24 mouse cellular contexts compared by ENCODE assay signal in the genomic region with DNA sequence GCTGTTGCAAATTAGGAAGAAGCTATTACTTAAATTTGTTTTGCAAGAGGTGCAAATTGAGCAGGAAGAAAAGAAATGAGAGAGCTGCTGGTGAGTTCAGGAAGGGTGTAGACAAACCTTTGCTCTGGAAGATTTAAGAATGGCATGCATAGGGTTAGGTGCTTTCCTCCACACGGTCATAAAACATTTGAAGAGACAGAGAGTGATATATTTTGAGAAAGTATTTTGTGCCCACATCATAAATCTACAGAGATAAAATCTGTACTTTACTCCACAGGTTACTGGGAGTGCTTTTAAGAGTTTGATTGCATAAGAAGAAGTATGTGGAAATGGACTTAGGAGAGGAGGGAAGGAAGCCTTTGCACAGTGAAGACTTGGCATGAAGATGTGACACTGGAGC.
"Had no signal": no experiment of that assay in that cellular context is flagged by ENCODE, and none has a peak within 500 bp of the region (broad histone marks: within the 10 kb centered on the region; RNA-seq: fewer than 3 reads in every experiment).

No protein-coding gene starts in this region.

- H3K36me3 ChIP-seq: liver, embryonic 15.5 days; lung, embryonic 15.5 days; midbrain, embryonic 13.5 days; midbrain, embryonic 15.5 days; neural tube, embryonic 13.5 days; neural tube, embryonic 15.5 days; stomach, embryonic 15.5 days had no signal

- H3K4me1 ChIP-seq: liver, embryonic 15.5 days; lung, embryonic 15.5 days; megakaryocyte, embryonic 14.5 days; midbrain, embryonic 13.5 days; midbrain, embryonic 15.5 days; neural tube, embryonic 13.5 days; neural tube, embryonic 15.5 days; stomach, embryonic 15.5 days had no signal

- H3K4me3 ChIP-seq: liver, embryonic 15.5 days; lung, embryonic 15.5 days; midbrain, embryonic 13.5 days; midbrain, embryonic 15.5 days; myocyte; neural tube, embryonic 13.5 days; neural tube, embryonic 15.5 days; stomach, embryonic 15.5 days had no signal

- H3K9ac ChIP-seq: liver, embryonic 15.5 days; liver, postnatal 0 days; lung, embryonic 15.5 days; midbrain, embryonic 13.5 days; midbrain, embryonic 15.5 days; neural tube, embryonic 13.5 days; neural tube, embryonic 15.5 days; stomach, embryonic 15.5 days had no signal

- ATAC-seq: liver, postnatal 0 days; lung, postnatal 0 days; midbrain, embryonic 13.5 days; midbrain, embryonic 15.5 days had no signal

- DNase-seq: liver, postnatal 0 days; lung, adult 2 months; lung, postnatal 14 days; lung, postnatal 36 days; retina, postnatal 1 day; right cerebral cortex, adult 18-20 months; right cerebral cortex, postnatal 25 days; right cerebral cortex, postnatal 4 days; thymus, adult 2 months; thymus, postnatal 25 days; thymus, postnatal 4 days had no signal

- H3K9me3 ChIP-seq: liver, embryonic 15.5 days; lung, embryonic 15.5 days; megakaryocyte, embryonic 14.5 days; midbrain, embryonic 13.5 days; midbrain, embryonic 15.5 days; neural tube, embryonic 13.5 days; neural tube, embryonic 15.5 days; stomach, embryonic 15.5 days had no signal

- H3K27me3 ChIP-seq: liver, embryonic 15.5 days; lung, embryonic 15.5 days; megakaryocyte, embryonic 14.5 days; midbrain, embryonic 13.5 days; midbrain, embryonic 15.5 days; neural tube, embryonic 13.5 days; neural tube, embryonic 15.5 days; stomach, embryonic 15.5 days had no signal

- H3K4me2 ChIP-seq: liver, embryonic 15.5 days; lung, embryonic 15.5 days; midbrain, embryonic 11.5 days; midbrain, embryonic 13.5 days; midbrain, embryonic 15.5 days; neural tube, embryonic 13.5 days; neural tube, embryonic 15.5 days; stomach, embryonic 15.5 days had no signal

- H3K27ac ChIP-seq: liver, embryonic 15.5 days; lung, embryonic 15.5 days; macrophage; midbrain, embryonic 13.5 days; midbrain, embryonic 15.5 days; neural tube, embryonic 13.5 days; neural tube, embryonic 15.5 days; stomach, embryonic 15.5 days; stomach, postnatal 0 days had no signal
